Mouse (Mus musculus): ENCODE measurements around the gene Smpd2. TPM values are rescaled to one million over a fixed set of nuclear protein-coding genes. Genes with fewer than 3 reads are reported as not detected.

Gene Smpd2
- polyA plus RNA-seq, 1 experiment from 2014 or later: 64.7 TPM

GRCm38 (mm10) chr10:41472962-41473481 lies 17.1 kb downstream of the Smpd2 start:
- peaks cover 26% of the 10 kb centered on the region for H3K4me1 ChIP-seq (replicated peaks)
- H3K4me2 ChIP-seq: no peak overlapping the region
- no peak for ATAC-seq (ENCODE audit: insufficient number of reproducible peaks, insufficient read depth, low FRiP score, low TSS enrichment, low read depth)
- H3K36me3 ChIP-seq: peaks cover 9% of the 10 kb centered on the region; the same call in 1 of the 2 replicates
- no peaks in the 10 kb centered on the region for H3K9me3 ChIP-seq
- no peak overlapping the region for H3K27ac ChIP-seq
- 70% methylated on average over 5 of the region's 5 CpGs for WGBS
- H3K27me3 ChIP-seq: no peaks in the 10 kb centered on the region
- no peak overlapping the region for H3K9ac ChIP-seq (replicated peaks)
- no peak overlapping the region for H3K4me3 ChIP-seq (replicated peaks)

GRCm38 (mm10) chr10:41472534-41472933 lies 17.6 kb downstream of the Smpd2 start:
- H3K4me2 ChIP-seq: no peak overlapping the region
- H3K4me3 ChIP-seq (replicated peaks): no peak overlapping the region
- H3K9ac ChIP-seq (replicated peaks): no peak overlapping the region
- no peak overlapping the region for H3K27ac ChIP-seq
- H3K4me1 ChIP-seq (replicated peaks): peaks cover 22% of the 10 kb centered on the region
- ATAC-seq (ENCODE audit: insufficient number of reproducible peaks, insufficient read depth, low FRiP score, low TSS enrichment, low read depth): no peak
- no peaks in the 10 kb centered on the region for H3K27me3 ChIP-seq
- H3K9me3 ChIP-seq: no peaks in the 10 kb centered on the region
- H3K36me3 ChIP-seq: peaks cover 11% of the 10 kb centered on the region; the same call in 1 of the 2 replicates

GRCm38 (mm10) chr10:41470693-41471092 lies 19.5 kb downstream of the Smpd2 start:
- Histone ChIP-seq H3K4me3 (replicated peaks) (no peak overlapping the region), H3K27me3 (no peaks in the 10 kb centered on the region), H3K9me3 (no peaks in the 10 kb centered on the region), H3K36me3 (peaks cover 25% of the 10 kb centered on the region), H3K9ac (replicated peaks) (no peak overlapping the region), H3K27ac (no peak overlapping the region), H3K4me2 (no peak overlapping the region), H3K4me1 (replicated peaks) (peaks cover 13% of the 10 kb centered on the region)
- ATAC-seq (ENCODE audit: insufficient number of reproducible peaks, insufficient read depth, low FRiP score, low TSS enrichment, low read depth): no peak
- 77% methylated on average over 3 of the region's 3 CpGs for WGBS

DNA sequence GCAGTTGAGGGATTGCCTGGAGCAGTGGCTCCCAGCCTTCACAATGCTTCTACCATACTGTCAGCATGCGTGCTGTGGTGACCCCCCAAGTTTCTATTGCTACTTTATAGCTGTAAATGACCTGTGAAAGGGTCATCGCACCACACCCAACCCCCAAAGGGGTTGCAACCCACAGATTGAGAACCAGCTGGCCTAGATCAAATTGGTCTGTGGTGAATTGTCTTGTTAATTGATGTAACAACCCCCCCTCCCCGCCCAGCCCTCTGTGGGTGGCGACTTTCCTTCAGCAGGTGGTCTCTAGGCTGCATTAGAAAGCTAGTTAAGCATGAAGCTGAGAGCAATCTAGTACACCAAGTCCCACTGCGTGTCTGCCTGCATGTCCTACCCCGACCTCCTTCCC lies 22.8 kb downstream of the Smpd2 start:
- H3K9me3 ChIP-seq: no peaks in the 10 kb centered on the region
- H3K9ac ChIP-seq (replicated peaks): no peak overlapping the region
- H3K27ac ChIP-seq: no peak overlapping the region
- no peak overlapping the region for H3K4me2 ChIP-seq
- peaks cover 47% of the 10 kb centered on the region for H3K36me3 ChIP-seq
- no peak overlapping the region for H3K4me3 ChIP-seq (replicated peaks)
- H3K27me3 ChIP-seq: no peaks in the 10 kb centered on the region
- WGBS: 30% methylated on average over 6 of the region's 6 CpGs
- no peak for ATAC-seq (ENCODE audit: insufficient number of reproducible peaks, insufficient read depth, low FRiP score, low TSS enrichment, low read depth)
- H3K4me1 ChIP-seq (replicated peaks): no peaks in the 10 kb centered on the region

DNA sequence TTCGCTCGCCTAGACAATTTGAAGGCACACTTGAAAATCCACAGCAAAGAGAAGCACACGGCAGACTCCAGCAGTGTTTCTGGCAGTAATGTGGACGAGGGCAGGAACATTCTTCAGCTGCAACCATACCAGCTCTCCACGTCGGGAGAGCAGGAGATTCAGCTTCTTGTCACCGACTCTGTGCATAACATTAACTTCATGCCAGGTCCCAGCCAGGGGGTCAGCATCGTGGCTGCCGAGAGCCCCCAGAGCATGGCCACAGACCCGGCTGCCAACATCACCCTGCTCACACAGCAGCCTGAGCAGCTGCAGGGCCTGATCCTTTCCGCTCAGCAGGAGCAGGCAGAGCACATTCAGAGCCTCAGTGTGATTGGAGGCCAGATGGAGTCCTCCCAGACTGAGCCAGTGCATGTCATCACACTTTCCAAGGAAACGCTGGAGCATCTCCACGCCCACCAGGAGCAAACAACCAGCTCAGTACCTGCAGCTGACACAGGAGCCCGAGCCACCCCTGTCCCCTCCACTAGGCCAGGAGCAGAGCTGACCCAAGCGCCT lies 25.7 kb downstream of the Smpd2 start:
- no peaks in the 10 kb centered on the region for H3K27me3 ChIP-seq
- H3K9ac ChIP-seq (replicated peaks): no peak overlapping the region
- no peak overlapping the region for H3K27ac ChIP-seq
- H3K4me2 ChIP-seq: no peak overlapping the region
- no peaks in the 10 kb centered on the region for H3K4me1 ChIP-seq (replicated peaks)
- peaks cover 57% of the 10 kb centered on the region for H3K36me3 ChIP-seq
- WGBS: 52% methylated on average over 15 of the region's 15 CpGs
- H3K4me3 ChIP-seq (replicated peaks): no peak overlapping the region
- H3K9me3 ChIP-seq: no peaks in the 10 kb centered on the region
- no peak for ATAC-seq (ENCODE audit: insufficient number of reproducible peaks, insufficient read depth, low FRiP score, low TSS enrichment, low read depth)

DNA sequence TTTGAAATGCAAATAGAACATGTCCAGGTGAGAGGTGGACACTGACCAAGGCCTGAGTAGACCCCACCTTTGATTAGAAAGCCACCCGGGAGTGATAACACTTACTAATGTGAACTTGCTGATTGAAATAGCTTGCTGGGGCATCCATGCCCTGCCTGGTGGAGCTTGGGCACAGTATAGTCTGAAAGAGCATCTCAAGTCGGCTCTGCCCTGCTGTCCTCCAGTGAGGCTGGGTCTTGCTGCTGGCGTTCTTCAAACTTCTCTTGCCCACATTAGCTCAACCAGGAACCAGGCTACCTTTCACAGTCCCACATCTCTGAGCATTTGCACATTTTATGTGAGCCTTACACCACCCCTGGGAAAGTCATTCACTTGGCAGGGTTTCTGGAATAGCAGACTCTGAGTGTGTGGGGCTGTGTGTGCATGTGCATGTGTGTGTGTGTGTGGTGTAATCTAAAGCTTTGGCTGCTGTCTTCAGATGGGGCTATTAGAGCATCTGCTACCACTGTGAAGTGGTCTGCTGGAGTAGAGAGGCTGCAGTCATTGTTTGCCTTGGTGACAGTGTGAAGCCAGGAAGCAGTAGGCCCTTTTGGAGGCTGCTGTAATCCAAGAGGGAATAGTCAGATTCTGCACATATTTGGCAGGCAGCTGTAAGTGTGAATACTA lies 29.0 kb downstream of the Smpd2 start:
- Histone ChIP-seq H3K27ac (no peak overlapping the region), H3K4me1 (replicated peaks) (no peaks in the 10 kb centered on the region), H3K9me3 (no peaks in the 10 kb centered on the region), H3K36me3 (peaks cover 65% of the 10 kb centered on the region), H3K4me2 (no peak overlapping the region), H3K4me3 (replicated peaks) (no peak overlapping the region), H3K27me3 (no peaks in the 10 kb centered on the region), H3K9ac (replicated peaks) (no peak overlapping the region)
- WGBS: 80% methylated on average over 3 of the region's 3 CpGs
- ATAC-seq (ENCODE audit: insufficient number of reproducible peaks, insufficient read depth, low FRiP score, low TSS enrichment, low read depth): no peak

- no peak for ATAC-seq (ENCODE audit: insufficient number of reproducible peaks, insufficient read depth, low FRiP score, low TSS enrichment, low read depth)
- H3K36me3 ChIP-seq: peaks cover 66% of the 10 kb centered on the region
- no peaks in the 10 kb centered on the region for H3K4me1 ChIP-seq (replicated peaks)
- no peak overlapping the region for H3K27ac ChIP-seq
- H3K4me2 ChIP-seq: no peak overlapping the region
- H3K27me3 ChIP-seq: no peaks in the 10 kb centered on the region
- WGBS: 20% methylated on average over 2 of the region's 2 CpGs
- H3K9ac ChIP-seq (replicated peaks): no peak overlapping the region
- no peaks in the 10 kb centered on the region for H3K9me3 ChIP-seq
- H3K4me3 ChIP-seq (replicated peaks): no peak overlapping the region
Measured at GRCm38 (mm10) chr10:41460501-41460900, 29.7 kb downstream of the Smpd2 start.

- no peak overlapping the region for H3K4me2 ChIP-seq
- WGBS: 81% methylated on average over 4 of the region's 4 CpGs
- no peak for ATAC-seq (ENCODE audit: insufficient number of reproducible peaks, insufficient read depth, low FRiP score, low TSS enrichment, low read depth)
- no peaks in the 10 kb centered on the region for H3K4me1 ChIP-seq (replicated peaks)
- H3K27ac ChIP-seq: no peak overlapping the region
- no peak overlapping the region for H3K9ac ChIP-seq (replicated peaks)
- no peaks in the 10 kb centered on the region for H3K9me3 ChIP-seq
- H3K27me3 ChIP-seq: no peaks in the 10 kb centered on the region
- no peak overlapping the region for H3K4me3 ChIP-seq (replicated peaks)
- H3K36me3 ChIP-seq: peaks cover 68% of the 10 kb centered on the region
Measured at GRCm38 (mm10) chr10:41459990-41460389, 30.2 kb downstream of the Smpd2 start.

- H3K27me3 ChIP-seq: no peaks in the 10 kb centered on the region
- H3K4me2 ChIP-seq: no peak overlapping the region
- H3K4me1 ChIP-seq (replicated peaks): peaks cover 4% of the 10 kb centered on the region
- no peak overlapping the region for H3K9ac ChIP-seq (replicated peaks)
- no peak overlapping the region for H3K4me3 ChIP-seq (replicated peaks)
- no peak overlapping the region for H3K27ac ChIP-seq
- no peaks in the 10 kb centered on the region for H3K9me3 ChIP-seq
- peaks cover 50% of the 10 kb centered on the region for H3K36me3 ChIP-seq
- no peak for ATAC-seq (ENCODE audit: insufficient number of reproducible peaks, insufficient read depth, low FRiP score, low TSS enrichment, low read depth)
- 97% methylated on average over 3 of the region's 3 CpGs for WGBS
Measured at GRCm38 (mm10) chr10:41452791-41453190, 37.4 kb downstream of the Smpd2 start.

- Histone ChIP-seq H3K4me3 (replicated peaks) (no peak overlapping the region), H3K4me2 (no peak overlapping the region), H3K27me3 (no peaks in the 10 kb centered on the region), H3K36me3 (peaks cover 43% of the 10 kb centered on the region), H3K9ac (replicated peaks) (no peak overlapping the region), H3K27ac (no peak overlapping the region), H3K4me1 (replicated peaks) (peaks cover 4% of the 10 kb centered on the region), H3K9me3 (no peaks in the 10 kb centered on the region)
- no peak for ATAC-seq (ENCODE audit: insufficient number of reproducible peaks, insufficient read depth, low FRiP score, low TSS enrichment, low read depth)
- WGBS: 92% methylated on average over 9 of the region's 9 CpGs
Measured at GRCm38 (mm10) chr10:41451656-41452055, 38.5 kb downstream of the Smpd2 start.

DNA sequence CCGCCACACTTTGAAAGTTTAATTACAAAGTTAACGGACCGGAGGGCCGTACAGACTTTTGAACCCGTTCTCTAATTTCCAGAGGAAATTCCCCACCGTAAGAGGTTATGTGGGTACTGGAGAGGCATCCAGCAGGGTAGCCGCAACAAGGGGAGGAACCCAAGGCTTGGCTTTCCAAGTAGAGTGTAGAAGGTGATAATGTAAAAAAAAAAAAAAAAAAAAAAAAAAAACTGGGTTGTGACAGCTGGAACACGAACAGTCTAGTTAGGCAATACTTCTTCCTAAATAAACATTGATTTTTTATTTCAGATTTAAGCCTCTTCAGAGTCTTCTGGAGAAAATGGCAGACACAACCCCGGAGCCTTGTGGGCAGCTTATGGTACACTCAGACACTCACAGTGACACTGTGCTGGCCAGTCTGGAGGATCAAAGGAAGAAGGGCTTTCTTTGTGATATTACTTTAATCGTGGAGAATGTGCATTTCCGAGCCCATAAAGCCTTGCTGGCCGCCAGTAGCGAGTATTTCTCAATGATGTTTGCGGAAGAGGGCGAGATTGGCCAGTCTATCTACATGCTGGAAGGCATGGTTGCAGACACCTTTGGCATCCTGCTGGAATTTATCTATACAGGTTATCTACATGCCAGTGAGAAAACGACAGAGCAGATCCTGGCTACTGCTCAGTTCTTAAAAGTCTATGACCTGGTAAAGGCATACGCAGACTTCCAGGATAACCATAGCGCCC lies 39.2 kb downstream of the Smpd2 start:
- peaks cover 4% of the 10 kb centered on the region for H3K4me1 ChIP-seq (replicated peaks)
- H3K4me3 ChIP-seq (replicated peaks): peak overlapping the region; percentile 89
- H3K4me2 ChIP-seq: peak overlapping the region; percentile 69
- H3K36me3 ChIP-seq: peaks cover 36% of the 10 kb centered on the region
- peak; percentile 20; the same call in 1 of the 2 replicates for ATAC-seq (ENCODE audit: insufficient number of reproducible peaks, insufficient read depth, low FRiP score, low TSS enrichment, low read depth)
- H3K27me3 ChIP-seq: no peaks in the 10 kb centered on the region
- H3K9me3 ChIP-seq: no peaks in the 10 kb centered on the region
- WGBS: 56% methylated on average over 18 of the region's 18 CpGs
- peak overlapping the region; percentile 75 for H3K9ac ChIP-seq (replicated peaks)
- H3K27ac ChIP-seq: no peak overlapping the region

Data from limb, embryonic 12.5 days (tissue).